Mouse (Mus musculus) E14TG2a.4 (cell line): Measurements from ENCODE around the gene Erich6b.

Experiments
- CTCF ChIP-seq: conservative IDR thresholded peaks from 2 replicates; pipeline ENCODE4 v1.5.1; 2014; ENCODE audit warnings: low read length
- NANOG ChIP-seq: IDR thresholded peaks from 2 replicates; pipeline ENCODE4 v1.6.1; 2014; ENCODE audit warnings: borderline replicate concordance, low read length, mixed read lengths

DNA sequence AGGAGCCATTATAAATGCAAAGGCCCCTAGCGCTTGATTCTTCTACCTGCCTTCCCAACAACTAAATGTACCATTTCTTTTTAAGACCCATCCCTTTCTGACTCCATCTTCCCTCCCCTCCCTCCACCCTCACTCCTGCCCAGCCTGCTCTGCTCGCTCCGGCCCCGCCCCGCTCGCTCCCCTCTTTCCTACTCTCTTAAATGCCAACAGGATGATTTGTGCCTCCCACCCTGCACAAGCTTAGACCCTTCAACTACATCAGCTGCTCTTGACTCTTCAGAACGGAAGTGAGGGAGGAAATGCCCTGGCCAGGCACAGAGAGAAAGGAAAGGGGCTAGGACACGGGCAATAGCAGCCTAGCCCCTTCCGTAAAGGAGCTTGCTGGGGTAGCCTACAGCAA lies 4.0 kb downstream of the Erich6b start:
- TF ChIP-seq CTCF (no peak), NANOG (no peak)
